Mouse (Mus musculus) CD4-positive helper T cell, adult 2 months (primary cell): ENCODE results near the gene Arrb2.
A peak's percentile ranks its signal among the peaks of the same experiment; 100 is the strongest.
"Not testable (repeated sequence)": the region's sequence is repeated elsewhere in the genome, so short reads cannot be mapped to it uniquely, and the experiment has no call there.

ENCODE experiments used
- DNase-seq: peaks from one replicate; pipeline ENCODE4 v3.0.0-alpha.2; 2012; ENCODE audit warnings: low read depth, missing footprints, low spot score

The Arrb2 gene

GRCm38 (mm10) chr11:70432048-70432894 is at the start of gene Arrb2:
TSS of gene Arrb2 (plus strand) at chr11:70432635.
- DNase-seq = peak; percentile 98

DNA sequence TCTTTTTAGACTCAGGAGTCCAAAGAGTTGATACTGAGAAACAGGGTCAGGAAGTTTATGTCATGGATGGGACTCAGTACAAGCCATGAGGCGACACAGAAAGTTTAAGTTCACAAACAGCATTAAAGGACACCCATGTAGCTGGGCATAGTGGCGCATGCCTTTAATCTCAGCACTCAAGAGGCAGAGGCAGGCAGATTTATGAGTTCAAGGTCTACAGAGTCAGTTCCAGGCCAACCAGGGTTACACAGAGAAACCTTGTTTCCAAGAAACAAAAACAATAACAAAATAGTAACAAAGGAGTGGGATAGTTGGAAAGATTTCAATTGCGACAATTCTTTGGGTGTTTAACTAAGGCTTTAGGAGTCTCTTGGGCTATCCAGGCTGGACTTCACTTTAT is 48.3 kb upstream of the Arrb2 start:
- no peak for DNase-seq

DNA sequence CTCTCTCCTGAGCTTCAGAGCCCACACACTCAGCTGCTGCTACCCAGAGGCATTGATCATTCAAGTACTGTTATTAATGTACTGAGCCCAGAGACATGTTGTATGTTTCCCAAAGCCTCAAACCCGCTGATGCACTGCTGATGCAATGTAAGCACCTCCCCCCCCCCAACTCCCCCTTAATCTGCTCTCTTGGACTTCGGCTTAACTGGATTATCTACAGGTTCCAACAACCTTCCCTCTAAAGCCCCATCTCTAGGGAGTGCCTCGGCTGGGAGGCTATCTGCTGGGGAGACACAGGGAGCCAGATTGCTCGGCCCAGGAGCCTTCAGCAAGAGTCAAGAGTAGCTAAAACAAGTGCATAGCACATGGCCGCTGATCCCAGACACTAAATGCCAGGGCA is 45.0 kb upstream of the Arrb2 start:
- DNase-seq = no peak

- DNase-seq = no peak
Measured at GRCm38 (mm10) chr11:70389421-70389820, 43.0 kb upstream of the Arrb2 start.

GRCm38 (mm10) chr11:70403598-70403997 is 28.8 kb upstream of the Arrb2 start:
- no peak for DNase-seq

- peak; percentile 91 for DNase-seq
Measured at GRCm38 (mm10) chr11:70409594-70410296, 22.7 kb upstream of the Arrb2 start, which contains the start of gene Pelp1. TSS of gene Pelp1 (minus strand) at chr11:70410031.

GRCm38 (mm10) chr11:70410297-70410643 is 22.2 kb upstream of the Arrb2 start:
- no peak for DNase-seq

DNA sequence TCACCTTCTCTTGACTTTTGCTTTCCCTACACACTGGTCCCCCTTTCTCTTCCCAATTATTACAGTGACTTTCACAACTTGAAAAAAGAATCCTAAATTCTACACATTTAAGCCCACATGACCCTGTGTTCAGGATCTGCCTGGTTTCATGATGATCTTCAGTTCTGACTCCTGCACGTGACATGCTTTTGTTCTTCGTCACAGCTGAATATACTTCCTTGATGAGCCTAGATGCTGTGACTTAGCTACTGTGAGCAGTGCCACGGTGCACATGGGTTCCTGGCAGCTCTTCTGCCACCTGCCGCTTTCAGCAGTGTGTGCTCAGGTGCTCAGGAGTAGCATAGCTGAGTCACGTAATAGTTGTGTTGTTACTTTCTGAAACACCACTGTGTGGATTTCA is 19.8 kb upstream of the Arrb2 start:
- no peak for DNase-seq

- peak; percentile 77 for DNase-seq
Measured at GRCm38 (mm10) chr11:70413961-70414360, 18.5 kb upstream of the Arrb2 start.

DNA sequence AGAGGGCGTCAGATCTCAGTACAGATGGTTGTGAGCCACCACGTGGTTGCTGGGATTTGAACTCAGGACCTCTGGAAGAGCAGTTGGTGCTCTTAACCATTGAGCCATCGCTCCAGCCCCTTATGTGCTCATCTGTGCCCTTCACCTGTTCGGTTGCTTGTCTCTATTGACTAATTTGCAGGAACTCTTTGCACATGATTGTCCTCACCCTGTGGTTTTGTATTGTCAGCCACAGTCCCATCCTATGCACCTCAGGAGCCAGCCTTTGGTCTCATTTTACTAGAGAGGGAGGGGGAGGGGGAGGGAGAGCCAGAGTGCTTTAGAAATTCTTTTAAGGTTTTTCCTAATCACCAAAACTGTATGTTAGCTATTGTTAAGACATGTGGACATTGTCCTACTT is 14.2 kb upstream of the Arrb2 start:
- DNase-seq = no peak

- DNase-seq = no peak
Measured at GRCm38 (mm10) chr11:70419486-70419885, 12.9 kb upstream of the Arrb2 start.

DNA sequence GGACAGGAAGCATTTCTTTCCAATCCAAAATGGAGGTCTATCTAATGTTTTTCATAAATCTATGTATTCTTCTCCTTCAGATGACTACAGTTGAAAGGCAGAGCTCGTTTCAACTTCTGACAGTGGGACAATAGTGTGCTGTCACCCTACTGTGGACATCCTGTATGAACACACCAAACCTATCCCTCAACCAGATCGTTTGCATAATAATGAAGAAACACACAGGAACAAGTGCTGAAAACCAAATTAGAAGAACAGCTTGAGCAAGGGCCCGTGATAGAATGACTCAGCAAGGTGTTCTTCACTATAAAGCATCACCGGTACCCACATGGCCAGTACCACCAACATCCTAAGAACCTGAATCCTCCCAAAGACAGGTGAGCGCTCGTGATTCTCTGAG is 5.8 kb upstream of the Arrb2 start:
- DNase-seq = not testable (repeated sequence)

DNA sequence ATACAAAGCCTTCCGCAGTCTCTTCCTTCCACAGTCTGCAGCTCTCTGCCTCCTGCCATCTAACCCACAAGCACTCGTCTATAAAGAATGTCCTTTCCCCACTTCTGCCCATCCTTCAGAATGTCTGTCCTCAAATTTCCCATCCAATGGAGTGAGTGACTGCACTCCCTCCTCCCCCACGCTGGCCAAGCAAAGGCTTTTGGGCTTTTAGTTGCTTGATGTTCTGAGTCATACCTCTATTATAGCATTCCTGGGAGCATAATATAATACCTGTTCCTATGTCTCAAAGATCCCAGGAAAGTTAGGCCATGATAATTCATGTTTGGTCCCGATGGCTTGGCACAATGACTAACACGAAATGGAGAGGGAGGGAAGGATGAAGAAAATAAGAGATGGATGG is 861 bp upstream of the Arrb2 start:
- no peak for DNase-seq

DNA sequence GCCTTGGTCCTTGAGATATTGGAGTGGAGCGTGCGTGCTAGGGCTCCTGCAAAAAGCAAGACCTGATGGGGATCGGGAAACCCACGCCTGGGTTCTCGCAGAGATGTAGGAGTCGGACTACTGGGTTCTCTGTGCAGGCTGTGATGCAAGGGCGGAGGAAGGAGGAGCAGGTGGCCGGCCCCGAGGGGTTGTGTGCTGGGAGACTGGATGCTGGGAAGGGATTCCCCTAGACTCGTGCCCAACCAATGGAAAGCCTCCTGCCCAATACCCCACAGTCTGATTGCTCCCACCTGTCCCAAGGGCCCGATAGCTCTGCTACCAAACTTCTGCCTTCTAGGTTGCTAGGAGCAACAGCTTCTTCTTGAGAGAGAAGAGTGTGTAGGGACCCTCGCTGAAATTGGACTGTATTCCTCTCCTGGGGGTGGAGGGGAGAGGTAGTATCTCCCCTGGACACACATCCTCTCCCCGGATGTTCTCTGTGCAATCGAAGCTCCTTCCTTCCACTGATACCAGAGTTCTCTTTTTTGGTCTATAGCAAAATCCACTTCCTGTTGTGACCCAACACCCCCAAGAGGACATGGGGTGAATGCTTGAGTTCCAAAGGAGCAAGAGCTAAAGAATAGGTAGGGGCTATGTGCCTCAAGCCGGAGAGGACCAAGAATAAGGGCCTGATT is 597 bp downstream of the Arrb2 start:
- DNase-seq = no peak

DNA sequence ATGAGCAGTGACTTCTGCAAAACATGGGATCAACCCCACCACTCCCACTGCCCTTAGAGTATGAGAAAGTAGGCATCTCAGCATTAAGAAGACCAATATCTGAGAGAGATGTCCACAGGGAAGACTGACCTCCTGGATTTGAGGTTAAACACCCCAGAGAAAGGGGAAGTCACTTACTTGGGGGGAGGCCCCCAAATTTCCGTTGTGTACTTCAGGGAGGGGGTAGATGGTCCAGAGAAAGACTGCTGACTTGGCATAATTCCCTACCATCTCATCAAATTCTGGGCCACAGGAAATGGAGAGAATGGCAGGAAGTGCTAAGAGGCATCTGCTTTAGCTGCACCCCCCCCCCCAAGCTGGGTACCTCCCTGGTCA is 1.1 kb downstream of the Arrb2 start:
- peak; percentile 57 for DNase-seq

GRCm38 (mm10) chr11:70433951-70434350 is 1.5 kb downstream of the Arrb2 start:
- DNase-seq = peak; percentile 52

GRCm38 (mm10) chr11:70435476-70435875 is 3.0 kb downstream of the Arrb2 start:
- DNase-seq = peak; percentile 73

DNA sequence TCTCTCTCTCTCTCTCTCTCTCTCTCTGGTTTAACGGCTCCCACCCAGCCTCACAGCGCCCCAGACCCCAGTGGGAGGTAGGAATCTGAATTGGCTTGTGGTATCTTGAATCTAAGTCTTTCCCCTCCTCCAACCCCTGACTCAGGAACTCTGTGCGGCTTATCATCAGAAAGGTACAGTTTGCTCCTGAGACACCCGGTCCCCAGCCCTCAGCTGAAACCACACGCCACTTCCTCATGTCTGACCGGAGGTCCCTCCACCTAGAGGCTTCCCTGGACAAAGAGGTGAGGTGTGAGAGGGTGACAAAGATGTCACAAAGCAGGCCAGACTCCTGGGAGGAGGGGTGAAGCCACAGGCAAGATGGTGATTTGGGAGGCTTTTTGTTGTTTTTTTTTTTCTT is 5.0 kb downstream of the Arrb2 start:
- peak; percentile 46 for DNase-seq

DNA sequence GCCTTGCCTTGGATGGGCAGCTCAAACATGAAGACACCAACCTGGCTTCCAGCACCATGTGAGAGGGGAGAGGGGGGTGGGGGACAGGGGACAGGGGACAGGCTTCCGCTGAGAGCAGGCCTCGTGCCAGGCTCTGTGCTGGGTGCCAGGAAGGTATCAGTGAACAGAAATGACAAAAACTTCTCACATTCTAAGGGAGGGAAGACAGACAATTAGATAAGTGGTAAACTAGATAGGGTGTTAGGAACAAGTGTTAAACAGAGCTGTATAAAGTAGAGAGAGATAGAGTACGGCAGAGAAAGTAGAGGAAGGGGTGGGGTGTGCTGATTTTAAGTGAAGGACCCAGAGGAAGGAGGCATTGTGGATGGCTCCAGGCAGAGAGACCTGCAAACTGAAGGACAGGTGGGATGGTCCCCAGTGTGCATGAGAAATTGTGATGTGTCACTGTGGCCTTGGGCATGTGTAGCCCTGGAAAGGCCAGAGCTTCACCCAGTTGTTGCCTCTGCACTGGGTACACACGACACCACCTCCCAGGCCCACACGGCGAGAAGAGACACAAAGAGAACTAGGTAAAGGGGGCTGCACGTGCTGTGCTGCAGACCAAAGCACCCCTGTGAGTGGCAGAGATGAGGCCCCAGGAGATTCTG is 6.4 kb downstream of the Arrb2 start:
- no peak for DNase-seq

DNA sequence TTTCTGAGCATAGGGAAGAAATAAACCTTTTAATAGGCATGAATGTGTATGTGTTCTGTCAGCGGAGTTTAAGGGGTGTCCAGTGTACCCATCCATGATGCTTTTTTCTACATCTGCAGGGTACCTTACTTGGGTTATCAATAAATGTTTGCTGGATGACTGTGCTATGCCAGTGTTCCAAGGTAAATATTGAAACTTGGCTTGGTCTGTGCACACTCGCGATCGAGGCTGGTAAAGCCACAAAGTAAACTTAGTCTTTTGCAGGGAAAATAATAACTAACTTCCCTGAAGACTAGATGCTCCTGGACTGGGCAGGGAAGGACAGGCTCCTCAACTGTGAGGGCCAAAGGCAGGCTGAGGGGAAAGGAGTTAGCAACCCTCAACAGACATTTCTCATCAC is 8.2 kb downstream of the Arrb2 start:
- no peak for DNase-seq

DNA sequence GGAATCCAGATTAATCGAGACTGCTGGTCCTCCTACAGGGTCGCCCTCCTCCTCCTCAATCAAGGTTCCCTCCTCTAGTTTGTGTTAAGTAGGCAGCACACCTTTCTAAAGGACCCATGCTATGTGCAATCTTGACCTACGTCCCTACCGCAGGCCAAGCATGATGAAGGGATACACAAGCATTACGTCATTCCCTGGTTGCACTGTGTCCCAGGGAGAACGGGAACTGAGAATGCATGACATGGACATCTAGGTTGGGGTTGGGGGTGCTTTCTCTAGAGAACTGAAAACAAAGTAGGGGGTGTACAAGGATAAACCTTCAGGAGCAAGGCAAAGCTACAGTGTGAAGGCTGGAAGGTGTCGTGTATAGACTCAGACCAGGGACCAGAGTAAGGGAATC is 9.4 kb downstream of the Arrb2 start:
- DNase-seq = no peak

GRCm38 (mm10) chr11:70443964-70444363 is 11.5 kb downstream of the Arrb2 start:
- DNase-seq = no peak
